Mouse (Mus musculus): ENCODE measurements around the gene Olfr1216. TPM values are rescaled to one million over a fixed set of nuclear protein-coding genes. Genes with fewer than 3 reads are reported as not detected.
"Not testable (repeated sequence)": the region's sequence is repeated elsewhere in the genome, so short reads cannot be mapped to it uniquely, and the experiment has no call there.

Gene Olfr1216
- polyA plus RNA-seq (2015; fragmentation: Nextera tagmentation; extraction: Ambion mirVana), result not detected in 2 replicates

GRCm38 (mm10) chr2:89018240-89018639, at the start of gene Olfr1216:
Olfr1216 (minus strand) TSS chr2:89018340.
- no peak for DNase-seq (ENCODE audit: low spot score)

GRCm38 (mm10) chr2:89061087-89061486, 42.9 kb upstream of the Olfr1216 start, which contains the start of gene Olfr1218:
Olfr1218 (minus strand) TSS chr2:89061187.
- no peak for DNase-seq (ENCODE audit: low spot score)

GRCm38 (mm10) chr2:89031965-89032364, 13.8 kb upstream of the Olfr1216 start, which contains the start of gene Olfr1217:
Olfr1217 (minus strand) TSS chr2:89032065.
- no peak for DNase-seq (ENCODE audit: low spot score)

GRCm38 (mm10) chr2:89021436-89021835, 3.3 kb upstream of the Olfr1216 start:
- DNase-seq (ENCODE audit: low spot score), result not testable (repeated sequence)

- DNase-seq (ENCODE audit: low spot score), result no peak
Measured at GRCm38 (mm10) chr2:89006873-89007272, 11.3 kb downstream of the Olfr1216 start, which contains the start of gene Olfr1215. Olfr1215 (minus strand) TSS chr2:89006973.

GRCm38 (mm10) chr2:88992553-88992952, 25.6 kb downstream of the Olfr1216 start, which contains the start of gene Olfr1214:
Olfr1214 (minus strand) TSS chr2:88992653.
- no peak for DNase-seq (ENCODE audit: low spot score)

GRCm38 (mm10) chr2:88980181-88980580, 38.0 kb downstream of the Olfr1216 start, which contains the start of gene Gm13762:
Gm13762 (minus strand) TSS chr2:88980281.
- DNase-seq (ENCODE audit: low spot score), result no peak

Other genes starting within 250 kb of the Olfr1216 start
- not detected in 2 replicates for gene Olfr1200, start 247.9 kb downstream of the Olfr1216 start, polyA plus RNA-seq (2015; fragmentation: Nextera tagmentation; extraction: Ambion mirVana)
- gene Olfr1201, start 225.3 kb downstream of the Olfr1216 start, polyA plus RNA-seq (2015; fragmentation: Nextera tagmentation; extraction: Ambion mirVana), result not detected in 2 replicates
- gene Olfr1202, start 203.8 kb downstream of the Olfr1216 start, polyA plus RNA-seq (2015; fragmentation: Nextera tagmentation; extraction: Ambion mirVana), result not detected in 2 replicates
- not detected in 2 replicates for gene Olfr1205, start 188.6 kb downstream of the Olfr1216 start, polyA plus RNA-seq (2015; fragmentation: Nextera tagmentation; extraction: Ambion mirVana)
- not detected in 2 replicates for gene Olfr1204, start 169.0 kb downstream of the Olfr1216 start, polyA plus RNA-seq (2015; fragmentation: Nextera tagmentation; extraction: Ambion mirVana)
- not detected in 2 replicates for gene Olfr1206, start 155.1 kb downstream of the Olfr1216 start, polyA plus RNA-seq (2015; fragmentation: Nextera tagmentation; extraction: Ambion mirVana)
- gene Olfr1208, start 116.0 kb downstream of the Olfr1216 start, polyA plus RNA-seq (2015; fragmentation: Nextera tagmentation; extraction: Ambion mirVana), result not detected in 2 replicates
- not detected in 2 replicates for gene Olfr1209, start 103.2 kb downstream of the Olfr1216 start, polyA plus RNA-seq (2015; fragmentation: Nextera tagmentation; extraction: Ambion mirVana)
- gene Olfr1211, start 80.2 kb downstream of the Olfr1216 start, polyA plus RNA-seq (2015; fragmentation: Nextera tagmentation; extraction: Ambion mirVana), result not detected in 2 replicates
- gene Olfr1212, start 64.4 kb downstream of the Olfr1216 start, polyA plus RNA-seq (2015; fragmentation: Nextera tagmentation; extraction: Ambion mirVana), result not detected in 2 replicates
- not detected in 2 replicates for gene Gm13762, start 38.1 kb downstream of the Olfr1216 start, polyA plus RNA-seq (2015; fragmentation: Nextera tagmentation; extraction: Ambion mirVana)
- not detected in 2 replicates for gene Olfr1214, start 25.7 kb downstream of the Olfr1216 start, polyA plus RNA-seq (2015; fragmentation: Nextera tagmentation; extraction: Ambion mirVana)
- not detected in 2 replicates for gene Olfr1215, start 11.4 kb downstream of the Olfr1216 start, polyA plus RNA-seq (2015; fragmentation: Nextera tagmentation; extraction: Ambion mirVana)
- gene Olfr1217, start 13.7 kb upstream of the Olfr1216 start, polyA plus RNA-seq (2015; fragmentation: Nextera tagmentation; extraction: Ambion mirVana), result not detected in 2 replicates
- not detected in 2 replicates for gene Olfr1218, start 42.8 kb upstream of the Olfr1216 start, polyA plus RNA-seq (2015; fragmentation: Nextera tagmentation; extraction: Ambion mirVana)
- not detected in 2 replicates for gene Olfr1219, start 65.2 kb upstream of the Olfr1216 start, polyA plus RNA-seq (2015; fragmentation: Nextera tagmentation; extraction: Ambion mirVana)
- not detected in 2 replicates for gene Olfr1220, start 88.5 kb upstream of the Olfr1216 start, polyA plus RNA-seq (2015; fragmentation: Nextera tagmentation; extraction: Ambion mirVana)
- not detected in 2 replicates for gene Olfr1221, start 98.9 kb upstream of the Olfr1216 start, polyA plus RNA-seq (2015; fragmentation: Nextera tagmentation; extraction: Ambion mirVana)
- gene Olfr1222, start 114.7 kb upstream of the Olfr1216 start, polyA plus RNA-seq (2015; fragmentation: Nextera tagmentation; extraction: Ambion mirVana), result not detected in 2 replicates
- not detected in 2 replicates for gene Olfr1223, start 133.2 kb upstream of the Olfr1216 start, polyA plus RNA-seq (2015; fragmentation: Nextera tagmentation; extraction: Ambion mirVana)
- not detected in 2 replicates for gene Olfr1224-ps1, start 145.8 kb upstream of the Olfr1216 start, polyA plus RNA-seq (2015; fragmentation: Nextera tagmentation; extraction: Ambion mirVana)
- not detected in 2 replicates for gene Olfr1225, start 156.3 kb upstream of the Olfr1216 start, polyA plus RNA-seq (2015; fragmentation: Nextera tagmentation; extraction: Ambion mirVana)
- not detected in 2 replicates for gene Olfr1226, start 181.7 kb upstream of the Olfr1216 start, polyA plus RNA-seq (2015; fragmentation: Nextera tagmentation; extraction: Ambion mirVana)
- not detected in 2 replicates for gene Olfr1228, start 235.7 kb upstream of the Olfr1216 start, polyA plus RNA-seq (2015; fragmentation: Nextera tagmentation; extraction: Ambion mirVana)